Mouse (Mus musculus) heart, postnatal 0 days (tissue): ENCODE measurements at regions not wholly inside any gene's neighbourhood (a gene's known extent, or its start where the extent isn't known, plus 50 kb on each side); places are given as distances from the start of the nearest gene placed in this dataset.

Source experiments
- ATAC-seq: fragments of 200-750 bp; cut with Nextera tagmentation; 2 replicates; pipeline ENCODE4 v1.8.0; 2017; ENCODE audit warnings: low read depth, moderate number of reproducible peaks, moderate library complexity; ENCODE audit not compliant: insufficient read depth
- DNase-seq: peaks from one replicate; pipeline ENCODE4 v3.0.0-alpha.2; 2016; ENCODE audit warnings: low spot score
- H3K27ac ChIP-seq: fragments of 300-500 bp; sonication (generic); 2 replicates; pipeline ENCODE4 v1.5.1; 2014; ENCODE audit warnings: low read depth, mild to moderate bottlenecking
- H3K27me3 ChIP-seq: fragments of 300-500 bp; sonication (generic); 2 replicates; pipeline ENCODE4 v1.6.1; 2014; ENCODE audit warnings: low read length, mixed read lengths; ENCODE audit not compliant: control insufficient read depth, insufficient read depth
- H3K36me3 ChIP-seq: fragments of 300-500 bp; sonication (generic); replicated peaks from 2 replicates; pipeline ENCODE4 v1.6.1; 2014; ENCODE audit warnings: low read length, mixed read lengths; ENCODE audit not compliant: control insufficient read depth, insufficient read depth
- H3K4me1 ChIP-seq: fragments of 300-500 bp; sonication (generic); 2 replicates; pipeline ENCODE4 v1.6.1; 2014; ENCODE audit warnings: antibody characterized with exemption; ENCODE audit not compliant: control insufficient read depth, insufficient read depth
- H3K4me2 ChIP-seq: fragments of 300-500 bp; sonication (generic); 2 replicates; pipeline ENCODE4 v1.6.1; 2014; ENCODE audit warnings: low read depth, mild to moderate bottlenecking, low read length, moderate library complexity
- H3K4me3 ChIP-seq: fragments of 300-500 bp; sonication (generic); 2 replicates; pipeline ENCODE4 v1.5.1; 2014; ENCODE audit warnings: low read depth, low read length
- H3K9ac ChIP-seq: fragments of 300-500 bp; sonication (generic); replicated peaks from 2 replicates; pipeline ENCODE4 v1.6.1; 2014; ENCODE audit warnings: low read depth, low read length, mixed read lengths
- H3K9me3 ChIP-seq: fragments of 300-500 bp; sonication (generic); replicated peaks from 2 replicates; pipeline ENCODE4 v1.6.1; 2016; ENCODE audit warnings: low read length; ENCODE audit not compliant: control insufficient read depth
- CTCF ChIP-seq: IDR thresholded peaks from 2 replicates; pipeline ENCODE4 v1.5.1; 2016; ENCODE audit warnings: antibody characterized with exemption, control low read depth, low read depth
- EP300 ChIP-seq: IDR thresholded peaks from 2 replicates; pipeline ENCODE4 v1.6.1; 2016; ENCODE audit warnings: antibody characterized with exemption, low read depth
- WGBS: fragments of 180-500 bp; shearing (Covaris S2); extraction: QIAGEN DNeasy Blood & Tissue Kit; methylation state at CpG from one replicate; pipeline ENCODE4 v1.1.7; 2014; 5-methylcytosine and 5-hydroxymethylcytosine counted together

- Histone ChIP-seq H3K4me3 (no peak overlapping the region), H3K4me2 (no peak overlapping the region), H3K9me3 (no peaks in the 10 kb centered on the region), H3K9ac (no peak overlapping the region), H3K36me3 (no peaks in the 10 kb centered on the region), H3K27me3 (no peaks in the 10 kb centered on the region), H3K4me1 (no peaks in the 10 kb centered on the region), H3K27ac (peak overlapping the region; percentile 43)
- 81% methylated on average over 4 of the region's 4 CpGs for WGBS
- ATAC-seq (no peak), DNase-seq (no peak)
- no peak for TF ChIP-seq CTCF
- peak; percentile 47; the same call in 1 of the 2 replicates for TF ChIP-seq EP300
Observed at GRCm38 (mm10) chr2:48469357-48469756, 344.6 kb upstream of the Acvr2a start.

- no peak overlapping the region for H3K9ac ChIP-seq
- ATAC-seq (no peak), DNase-seq (no peak)
- no peak overlapping the region for H3K4me2 ChIP-seq
- 51% methylated on average over 3 of the region's 3 CpGs for WGBS
- H3K27ac ChIP-seq = no peak overlapping the region
- H3K27me3 ChIP-seq = no peaks in the 10 kb centered on the region
- no peak for TF ChIP-seq CTCF
- no peak for TF ChIP-seq EP300
- H3K36me3 ChIP-seq = no peaks in the 10 kb centered on the region
- H3K4me1 ChIP-seq = no peaks in the 10 kb centered on the region
- H3K9me3 ChIP-seq = no peaks in the 10 kb centered on the region
- H3K4me3 ChIP-seq = no peak overlapping the region
Observed at GRCm38 (mm10) chr2:48473102-48473501, 340.8 kb upstream of the Acvr2a start.

- no peak overlapping the region for H3K9ac ChIP-seq
- whole genome bisulfite sequencing = 70% methylated on average over 4 of the region's 4 CpGs
- no peaks in the 10 kb centered on the region for H3K27me3 ChIP-seq
- H3K27ac ChIP-seq = 0 out of 2 replicates have a peak overlapping the region, but pooled peaks have one; percentile 25
- H3K4me1 ChIP-seq = no peaks in the 10 kb centered on the region
- no peaks in the 10 kb centered on the region for H3K9me3 ChIP-seq
- no peak overlapping the region for H3K4me3 ChIP-seq
- DNase-seq = no peak
- H3K4me2 ChIP-seq = no peak overlapping the region
- TF ChIP-seq CTCF (no peak), EP300 (no peak)
- no peaks in the 10 kb centered on the region for H3K36me3 ChIP-seq
- ATAC-seq = no peak
Observed at GRCm38 (mm10) chr2:48474642-48475041, 339.3 kb upstream of the Acvr2a start.

GRCm38 (mm10) chr2:48476777-48477176, 337.1 kb upstream of the Acvr2a start:
- ATAC-seq = no peak
- Histone ChIP-seq H3K36me3 (no peaks in the 10 kb centered on the region), H3K9me3 (no peaks in the 10 kb centered on the region), H3K4me1 (no peaks in the 10 kb centered on the region), H3K4me3 (no peak overlapping the region), H3K4me2 (no peak overlapping the region), H3K27ac (no peak overlapping the region), H3K9ac (no peak overlapping the region), H3K27me3 (no peaks in the 10 kb centered on the region)
- WGBS = 56% methylated on average over 3 of the region's 3 CpGs
- TF ChIP-seq EP300 = no peak
- TF ChIP-seq CTCF = no peak
- DNase-seq = no peak

GRCm38 (mm10) chr2:48477336-48477735, 336.6 kb upstream of the Acvr2a start:
- no peak overlapping the region for H3K4me3 ChIP-seq
- no peak overlapping the region for H3K27ac ChIP-seq
- H3K4me1 ChIP-seq = no peaks in the 10 kb centered on the region
- WGBS = 51% methylated on average over 2 of the region's 2 CpGs
- no peaks in the 10 kb centered on the region for H3K27me3 ChIP-seq
- no peaks in the 10 kb centered on the region for H3K36me3 ChIP-seq
- no peaks in the 10 kb centered on the region for H3K9me3 ChIP-seq
- H3K9ac ChIP-seq = no peak overlapping the region
- DNase-seq (no peak), ATAC-seq (no peak)
- TF ChIP-seq EP300 (no peak), CTCF (no peak)
- H3K4me2 ChIP-seq = no peak overlapping the region

- no peak overlapping the region for H3K9ac ChIP-seq
- TF ChIP-seq CTCF (no peak), EP300 (no peak)
- no peak overlapping the region for H3K4me2 ChIP-seq
- H3K36me3 ChIP-seq = no peaks in the 10 kb centered on the region
- H3K4me1 ChIP-seq = no peaks in the 10 kb centered on the region
- H3K9me3 ChIP-seq = no peaks in the 10 kb centered on the region
- ATAC-seq = no peak
- H3K27me3 ChIP-seq = no peaks in the 10 kb centered on the region
- 92% methylated on average over 1 of the region's 1 CpGs for WGBS
- no peak overlapping the region for H3K27ac ChIP-seq
- H3K4me3 ChIP-seq = no peak overlapping the region
- DNase-seq = no peak
Observed at GRCm38 (mm10) chr2:48479601-48480000, 334.3 kb upstream of the Acvr2a start.
